ENCODE assay signal across 11 mouse cellular contexts in genomic region chr16:7081074-7081568, GRCm38 (mm10).
DNase-seq lines count a peak whose midpoint lies in the region; ATAC-seq and TF ChIP-seq lines count a peak whose summit lies in the region.
"Had no signal": no experiment of that assay in that cellular context is flagged by ENCODE, and none has a peak within 500 bp of the region (broad histone marks: within the 10 kb centered on the region; RNA-seq: fewer than 3 reads in every experiment).

No protein-coding gene starts in this region.

- no peak overlapping the region for H3K9ac ChIP-seq in heart, adult 2 months (ENCODE audit: low read depth, low read length)
- no peak overlapping the region for H3K9ac ChIP-seq in midbrain, embryonic 16.5 days (ENCODE audit: low read depth, low read length)
- no peak overlapping the region for H3K9ac ChIP-seq in midbrain, embryonic 11.5 days (ENCODE audit: low read length)
- no peak overlapping the region for H3K9ac ChIP-seq in forebrain, postnatal 0 days
- H3K9ac ChIP-seq in neural tube, embryonic 14.5 days (replicated peaks; ENCODE audit: low read depth, low read length) = no peak overlapping the region
- H3K9ac ChIP-seq: liver, embryonic 13.5 days had no signal

- no peak for DNase-seq in heart, adult 2 months
- no peak for DNase-seq in heart, postnatal 10 days
- no peak for DNase-seq in midbrain, embryonic 11.5 days (ENCODE audit: low spot score, missing footprints)
- peak; percentile 57 for DNase-seq in forebrain, postnatal 0 days
- DNase-seq in ovary, postnatal 10 days (ENCODE audit: low spot score) = no peak
- DNase-seq: liver, embryonic 13.5 days had no signal

- no peak overlapping the region for H3K4me3 ChIP-seq in heart, adult 2 months
- H3K4me3 ChIP-seq in midbrain, embryonic 16.5 days (ENCODE audit: low read depth, low read length) = no peak overlapping the region
- no peak overlapping the region for H3K4me3 ChIP-seq in midbrain, embryonic 11.5 days (ENCODE audit: low read depth, low read length)
- no peak overlapping the region for H3K4me3 ChIP-seq in forebrain, postnatal 0 days (ENCODE audit: low read depth, low read length)
- H3K4me3 ChIP-seq in neural tube, embryonic 14.5 days (ENCODE audit: low read depth, low read length) = no peak overlapping the region
- H3K4me3 ChIP-seq: liver, embryonic 13.5 days; megakaryocyte, embryonic 14.5 days had no signal

- peaks cover 5% of the 10 kb centered on the region for H3K4me1 ChIP-seq in heart, adult 2 months (ENCODE audit: control insufficient read depth, insufficient read depth, low read length)
- no peaks in the 10 kb centered on the region for H3K4me1 ChIP-seq in midbrain, embryonic 16.5 days (ENCODE audit: control insufficient read depth, insufficient read depth, low read length)
- 0 out of 2 replicates have a peak, but pooled peaks cover 2% of the 10 kb centered on the region for H3K4me1 ChIP-seq in midbrain, embryonic 11.5 days (ENCODE audit: control insufficient read depth, insufficient read depth, low read length)
- H3K4me1 ChIP-seq in forebrain, postnatal 0 days (ENCODE audit: insufficient read depth) = 0 out of 2 replicates have a peak, but pooled peaks cover 3% of the 10 kb centered on the region
- H3K4me1 ChIP-seq in neural tube, embryonic 14.5 days (ENCODE audit: control insufficient read depth, insufficient read depth, low read length) = peaks cover 7% of the 10 kb centered on the region; the same call in 1 of the 2 replicates
- H3K4me1 ChIP-seq: liver, embryonic 13.5 days; megakaryocyte, embryonic 14.5 days had no signal

- no peak for TF ChIP-seq CTCF in heart, adult 2 months (IDR thresholded peaks at IDR 0.05)
- no peak for TF ChIP-seq CTCF in forebrain, postnatal 0 days (IDR thresholded peaks at IDR 0.05; ENCODE audit: low read depth)

- H3K27ac ChIP-seq in heart, adult 2 months = peak overlapping the region; percentile 49
- no peak overlapping the region for H3K27ac ChIP-seq in midbrain, embryonic 16.5 days (ENCODE audit: low read length)
- no peak overlapping the region for H3K27ac ChIP-seq in midbrain, embryonic 11.5 days (ENCODE audit: low read depth, low read length)
- H3K27ac ChIP-seq in forebrain, postnatal 0 days (ENCODE audit: low read depth, low read length) = no peak overlapping the region
- H3K27ac ChIP-seq in neural tube, embryonic 14.5 days (ENCODE audit: low read depth, low read length) = peak overlapping the region; percentile 67
- H3K27ac ChIP-seq: liver, embryonic 13.5 days had no signal

- ATAC-seq in midbrain, embryonic 16.5 days = 0 out of 2 replicates have a peak, but pooled peaks have one; percentile 39
- no peak for ATAC-seq in midbrain, embryonic 11.5 days (ENCODE audit: low FRiP score)
- ATAC-seq in forebrain, postnatal 0 days = peak; percentile 66
- peak; percentile 68; the same call in 1 of the 2 replicates for ATAC-seq in neural tube, embryonic 14.5 days (ENCODE audit: low read depth)
- no peak for ATAC-seq in megakaryocyte-erythroid progenitor cell, adult 5-6 weeks (replicated peaks; ENCODE audit: low FRiP score, low TSS enrichment, poor library complexity, severe bottlenecking)
- ATAC-seq: Patski had no signal

- intact Hi-C loops in heart, adult 2 months (cut with DNase I) = no loop called here
- intact Hi-C loops in heart, postnatal 10 days (cut with DNase I) = no loop called here

- no peaks in the 10 kb centered on the region for H3K27me3 ChIP-seq in heart, adult 2 months (ENCODE audit: control insufficient read depth, insufficient read depth, low read length)
- no peaks in the 10 kb centered on the region for H3K27me3 ChIP-seq in midbrain, embryonic 16.5 days (ENCODE audit: control insufficient read depth, insufficient read depth, low read depth, low read length)
- no peaks in the 10 kb centered on the region for H3K27me3 ChIP-seq in midbrain, embryonic 11.5 days (ENCODE audit: control insufficient read depth, insufficient read depth, low read length)
- H3K27me3 ChIP-seq in forebrain, postnatal 0 days (ENCODE audit: insufficient read depth, low read length) = no peaks in the 10 kb centered on the region
- H3K27me3 ChIP-seq in neural tube, embryonic 14.5 days (ENCODE audit: control insufficient read depth, insufficient read depth, low read length) = no peaks in the 10 kb centered on the region
- H3K27me3 ChIP-seq: liver, embryonic 13.5 days; megakaryocyte, embryonic 14.5 days; Patski had no signal

- no peaks in the 10 kb centered on the region for H3K9me3 ChIP-seq in midbrain, embryonic 16.5 days (replicated peaks; ENCODE audit: control insufficient read depth, low read length, poor library complexity, severe bottlenecking)
- no peaks in the 10 kb centered on the region for H3K9me3 ChIP-seq in midbrain, embryonic 11.5 days (ENCODE audit: control insufficient read depth, low read length)
- no peaks in the 10 kb centered on the region for H3K9me3 ChIP-seq in forebrain, postnatal 0 days (ENCODE audit: low read length)
- H3K9me3 ChIP-seq in neural tube, embryonic 14.5 days (ENCODE audit: control insufficient read depth, low read length) = no peaks in the 10 kb centered on the region
- H3K9me3 ChIP-seq: liver, embryonic 13.5 days had no signal

- no peaks in the 10 kb centered on the region for H3K79me2 ChIP-seq in heart, adult 2 months (replicated peaks; ENCODE audit: control insufficient read depth, insufficient read depth, low read length)

- TF ChIP-seq EP300 in heart, adult 2 months (IDR thresholded peaks at IDR 0.05; ENCODE audit: insufficient read depth, low read depth, low read length) = no peak

- 64% methylated on average over 3 of the region's 3 CpGs for whole genome bisulfite sequencing in heart, adult 2 months
- 78% methylated on average over 3 of the region's 3 CpGs for WGBS in midbrain, embryonic 16.5 days
- WGBS in midbrain, embryonic 11.5 days = 73% methylated on average over 3 of the region's 3 CpGs
- 50% methylated on average over 3 of the region's 3 CpGs for WGBS in forebrain, postnatal 0 days
- WGBS in neural tube, embryonic 14.5 days = 53% methylated on average over 3 of the region's 3 CpGs

- no peak overlapping the region for H3K4me2 ChIP-seq in midbrain, embryonic 16.5 days (ENCODE audit: low read length)
- no peak overlapping the region for H3K4me2 ChIP-seq in midbrain, embryonic 11.5 days
- H3K4me2 ChIP-seq in forebrain, postnatal 0 days (ENCODE audit: low read depth) = no peak overlapping the region
- no peak overlapping the region for H3K4me2 ChIP-seq in neural tube, embryonic 14.5 days (ENCODE audit: low read depth, low read length)
- H3K4me2 ChIP-seq: liver, embryonic 13.5 days had no signal

- peaks cover 5% of the 10 kb centered on the region; the same call in 1 of the 2 replicates for H3K36me3 ChIP-seq in heart, adult 2 months (ENCODE audit: control insufficient read depth, insufficient read depth, low read length)
- no peaks in the 10 kb centered on the region for H3K36me3 ChIP-seq in midbrain, embryonic 16.5 days (ENCODE audit: control insufficient read depth, insufficient read depth, low read length)
- H3K36me3 ChIP-seq in midbrain, embryonic 11.5 days (ENCODE audit: control insufficient read depth, insufficient read depth, low read length) = no peaks in the 10 kb centered on the region
- H3K36me3 ChIP-seq in forebrain, postnatal 0 days (ENCODE audit: insufficient read depth) = no peaks in the 10 kb centered on the region
- no peaks in the 10 kb centered on the region for H3K36me3 ChIP-seq in neural tube, embryonic 14.5 days (ENCODE audit: control insufficient read depth, insufficient read depth, low read length)
- H3K36me3 ChIP-seq: liver, embryonic 13.5 days had no signal

- TF ChIP-seq POLR2A in heart, adult 2 months (IDR thresholded peaks at IDR 0.05; ENCODE audit: insufficient read depth, low read depth, low read length) = no peak

Comparison
In these comparisons a context has a peak if more than half of its experiments do, and no peak if none do; other contexts are left out.
1. ATAC-seq: peak in midbrain, embryonic 16.5 days (single experiment), forebrain, postnatal 0 days (single experiment) and neural tube, embryonic 14.5 days (single experiment); none in midbrain, embryonic 11.5 days (single experiment) and megakaryocyte-erythroid progenitor cell, adult 5-6 weeks (single experiment).
2. H3K27ac ChIP-seq: peak in heart, adult 2 months (single experiment) and neural tube, embryonic 14.5 days (single experiment); none in midbrain, embryonic 16.5 days (single experiment), midbrain, embryonic 11.5 days (single experiment) and forebrain, postnatal 0 days (single experiment).